Mouse (Mus musculus): ENCODE measurements around the gene Rexo1. TPM values are rescaled to one million over a fixed set of nuclear protein-coding genes. Genes with fewer than 3 reads are reported as not detected.

Gene Rexo1
- polyA plus RNA-seq, 1 experiment from 2014 or later = 30.3 TPM

DNA sequence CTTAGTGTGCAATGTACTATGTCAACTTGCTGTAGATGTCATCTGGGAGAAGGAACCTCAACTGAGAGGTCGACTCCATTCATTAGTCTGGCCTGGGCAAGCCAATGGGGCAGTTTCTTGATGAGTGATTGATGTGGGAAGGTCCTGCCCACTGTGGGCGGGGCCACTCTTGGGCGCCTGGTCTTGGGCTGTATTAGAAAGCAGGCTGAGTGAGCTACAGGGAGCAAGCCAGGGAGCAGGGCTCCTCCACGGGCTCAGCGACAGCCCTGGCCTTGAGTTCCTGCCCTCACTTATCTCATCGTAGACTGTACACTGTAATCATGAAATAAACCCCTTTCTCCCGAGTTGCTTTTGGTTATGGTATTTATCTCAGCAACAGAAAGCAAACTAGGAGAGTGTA, 27.7 kb downstream of the Rexo1 start:
- H3K4me2 ChIP-seq (ENCODE audit: low read length) = no peak overlapping the region
- H3K9me3 ChIP-seq (ENCODE audit: control insufficient read depth, low read length) = no peaks in the 10 kb centered on the region
- no peak overlapping the region for H3K27ac ChIP-seq (ENCODE audit: low read length)
- peaks cover 12% of the 10 kb centered on the region for H3K27me3 ChIP-seq (replicated peaks; ENCODE audit: control insufficient read depth, insufficient read depth, low read length)
- no peak for ATAC-seq
- no peaks in the 10 kb centered on the region for H3K36me3 ChIP-seq (ENCODE audit: control insufficient read depth, insufficient read depth)
- 17% methylated on average over 7 of the region's 7 CpGs for WGBS
- no peak overlapping the region for H3K4me3 ChIP-seq (replicated peaks; ENCODE audit: low read length)
- no peaks in the 10 kb centered on the region; the same call in 1 of the 2 replicates for H3K4me1 ChIP-seq (replicated peaks; ENCODE audit: control insufficient read depth, insufficient read depth, low read length)
- no peak overlapping the region for H3K9ac ChIP-seq (replicated peaks; ENCODE audit: low read depth, low read length)

- no peak for ATAC-seq
- no peak overlapping the region for H3K9ac ChIP-seq (replicated peaks; ENCODE audit: low read depth, low read length)
- H3K36me3 ChIP-seq (ENCODE audit: control insufficient read depth, insufficient read depth) = no peaks in the 10 kb centered on the region
- H3K4me1 ChIP-seq (replicated peaks; ENCODE audit: control insufficient read depth, insufficient read depth, low read length) = no peaks in the 10 kb centered on the region; the same call in 1 of the 2 replicates
- H3K27ac ChIP-seq (ENCODE audit: low read length) = no peak overlapping the region
- H3K4me3 ChIP-seq (replicated peaks; ENCODE audit: low read length) = no peak overlapping the region
- WGBS = 88% methylated on average over 11 of the region's 11 CpGs
- H3K4me2 ChIP-seq (ENCODE audit: low read length) = no peak overlapping the region
- peaks cover 12% of the 10 kb centered on the region; the same call in 1 of the 2 replicates for H3K27me3 ChIP-seq (replicated peaks; ENCODE audit: control insufficient read depth, insufficient read depth, low read length)
- H3K9me3 ChIP-seq (ENCODE audit: control insufficient read depth, low read length) = no peaks in the 10 kb centered on the region
Measured at GRCm38 (mm10) chr10:80532783-80533182, 28.6 kb downstream of the Rexo1 start.

DNA sequence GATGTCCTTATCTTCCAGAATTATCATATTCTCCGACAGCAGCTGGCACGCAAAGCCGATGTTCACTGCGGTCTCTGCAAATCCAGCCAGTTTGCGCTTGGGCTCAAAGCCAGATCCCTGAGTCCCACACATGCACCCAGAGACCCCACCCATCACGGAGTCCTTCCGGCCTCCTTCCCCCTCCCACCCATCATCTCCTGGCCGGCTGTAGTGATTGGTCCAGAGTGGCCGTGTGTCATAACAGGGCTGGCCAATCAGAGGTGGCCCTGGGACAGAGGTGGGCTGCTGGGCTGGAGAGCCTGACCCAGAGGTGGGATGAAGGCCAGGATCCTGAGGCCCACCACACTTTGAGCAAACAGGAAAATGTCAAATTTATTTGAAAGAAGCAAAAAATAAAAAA, 35.2 kb downstream of the Rexo1 start:
- Histone ChIP-seq H3K27me3 (replicated peaks; ENCODE audit: control insufficient read depth, insufficient read depth, low read length) (no peaks in the 10 kb centered on the region), H3K4me1 (replicated peaks; ENCODE audit: control insufficient read depth, insufficient read depth, low read length) (no peaks in the 10 kb centered on the region), H3K4me2 (ENCODE audit: low read length) (no peak overlapping the region), H3K9ac (replicated peaks; ENCODE audit: low read depth, low read length) (no peak overlapping the region), H3K4me3 (replicated peaks; ENCODE audit: low read length) (no peak overlapping the region), H3K36me3 (ENCODE audit: control insufficient read depth, insufficient read depth) (no peaks in the 10 kb centered on the region), H3K27ac (ENCODE audit: low read length) (no peak overlapping the region), H3K9me3 (ENCODE audit: control insufficient read depth, low read length) (no peaks in the 10 kb centered on the region)
- WGBS = 25% methylated on average over 9 of the region's 9 CpGs
- 0 out of 2 replicates have a peak, but pooled peaks have one; percentile 58 for ATAC-seq

GRCm38 (mm10) chr10:80523299-80523698, 38.1 kb downstream of the Rexo1 start:
- H3K27me3 ChIP-seq (replicated peaks; ENCODE audit: control insufficient read depth, insufficient read depth, low read length) = no peaks in the 10 kb centered on the region
- H3K36me3 ChIP-seq (ENCODE audit: control insufficient read depth, insufficient read depth) = no peaks in the 10 kb centered on the region
- no peak overlapping the region for H3K4me3 ChIP-seq (replicated peaks; ENCODE audit: low read length)
- H3K27ac ChIP-seq (ENCODE audit: low read length) = no peak overlapping the region
- 96% methylated on average over 7 of the region's 7 CpGs for WGBS
- no peaks in the 10 kb centered on the region for H3K9me3 ChIP-seq (ENCODE audit: control insufficient read depth, low read length)
- no peak overlapping the region for H3K4me2 ChIP-seq (ENCODE audit: low read length)
- no peak overlapping the region for H3K9ac ChIP-seq (replicated peaks; ENCODE audit: low read depth, low read length)
- no peaks in the 10 kb centered on the region for H3K4me1 ChIP-seq (replicated peaks; ENCODE audit: control insufficient read depth, insufficient read depth, low read length)
- ATAC-seq = no peak

DNA sequence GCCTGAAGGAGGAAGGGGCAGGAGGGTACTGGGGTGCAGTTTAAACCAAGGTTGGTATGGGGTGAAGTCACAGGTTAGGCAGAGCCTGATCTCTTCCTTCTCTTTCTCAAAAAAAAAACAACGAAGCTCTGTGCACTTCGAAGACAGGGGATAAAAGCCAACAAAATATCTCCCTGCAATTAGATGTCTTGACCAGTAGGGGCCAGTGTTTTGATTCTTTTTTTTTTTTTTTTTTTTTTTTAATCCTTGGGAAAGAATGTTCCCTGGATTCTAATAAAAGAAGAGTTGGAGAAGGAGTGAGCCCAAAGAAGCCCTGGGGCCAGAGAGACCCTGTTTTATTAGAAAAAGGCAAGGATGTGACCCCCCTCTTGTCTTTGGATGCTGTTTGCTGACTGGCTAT, 42.1 kb downstream of the Rexo1 start:
- Histone ChIP-seq H3K27me3 (replicated peaks; ENCODE audit: control insufficient read depth, insufficient read depth, low read length) (peaks cover 5% of the 10 kb centered on the region; the same call in 1 of the 2 replicates), H3K9ac (replicated peaks; ENCODE audit: low read depth, low read length) (no peak overlapping the region), H3K4me2 (ENCODE audit: low read length) (no peak overlapping the region), H3K36me3 (ENCODE audit: control insufficient read depth, insufficient read depth) (no peaks in the 10 kb centered on the region), H3K27ac (ENCODE audit: low read length) (no peak overlapping the region), H3K9me3 (ENCODE audit: control insufficient read depth, low read length) (no peaks in the 10 kb centered on the region), H3K4me1 (replicated peaks; ENCODE audit: control insufficient read depth, insufficient read depth, low read length) (no peaks in the 10 kb centered on the region), H3K4me3 (replicated peaks; ENCODE audit: low read length) (no peak overlapping the region)
- no peak for ATAC-seq
- WGBS = 78% methylated on average over 2 of the region's 2 CpGs

DNA sequence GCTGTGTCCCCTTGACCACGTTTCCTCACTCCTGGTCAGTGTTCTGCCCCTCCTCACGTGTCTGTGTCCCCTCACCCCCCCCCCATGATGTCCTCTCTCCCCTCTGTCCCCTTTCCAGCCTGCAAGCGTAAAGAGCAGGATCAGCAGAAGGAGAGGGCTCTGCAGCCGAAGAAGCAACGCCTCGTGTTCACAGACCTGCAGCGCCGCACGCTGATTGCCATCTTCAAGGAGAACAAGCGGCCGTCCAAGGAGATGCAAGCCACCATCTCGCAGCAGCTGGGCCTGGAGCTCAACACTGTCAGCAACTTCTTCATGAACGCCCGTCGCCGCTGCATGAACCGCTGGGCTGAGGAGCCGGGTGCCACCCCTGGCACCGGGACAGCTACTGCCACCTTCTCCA, 47.6 kb downstream of the Rexo1 start:
- no peak for ATAC-seq
- Histone ChIP-seq H3K9me3 (ENCODE audit: control insufficient read depth, low read length) (no peaks in the 10 kb centered on the region), H3K27me3 (replicated peaks; ENCODE audit: control insufficient read depth, insufficient read depth, low read length) (peaks cover 10% of the 10 kb centered on the region), H3K9ac (replicated peaks; ENCODE audit: low read depth, low read length) (no peak overlapping the region), H3K4me1 (replicated peaks; ENCODE audit: control insufficient read depth, insufficient read depth, low read length) (peaks cover 4% of the 10 kb centered on the region), H3K27ac (ENCODE audit: low read length) (no peak overlapping the region), H3K4me3 (replicated peaks; ENCODE audit: low read length) (no peak overlapping the region), H3K4me2 (ENCODE audit: low read length) (no peak overlapping the region), H3K36me3 (ENCODE audit: control insufficient read depth, insufficient read depth) (no peaks in the 10 kb centered on the region)
- WGBS = 7% methylated on average over 19 of the region's 19 CpGs

GRCm38 (mm10) chr10:80510273-80510660, 51.1 kb downstream of the Rexo1 start:
- 48% methylated on average over 10 of the region's 10 CpGs for WGBS
- no peak for ATAC-seq
- no peak overlapping the region for H3K27ac ChIP-seq (ENCODE audit: low read length)
- H3K4me3 ChIP-seq (replicated peaks; ENCODE audit: low read length) = no peak overlapping the region
- H3K4me1 ChIP-seq (replicated peaks; ENCODE audit: control insufficient read depth, insufficient read depth, low read length) = peaks cover 4% of the 10 kb centered on the region
- no peaks in the 10 kb centered on the region for H3K9me3 ChIP-seq (ENCODE audit: control insufficient read depth, low read length)
- no peak overlapping the region for H3K4me2 ChIP-seq (ENCODE audit: low read length)
- H3K9ac ChIP-seq (replicated peaks; ENCODE audit: low read depth, low read length) = no peak overlapping the region
- no peaks in the 10 kb centered on the region for H3K36me3 ChIP-seq (ENCODE audit: control insufficient read depth, insufficient read depth)
- H3K27me3 ChIP-seq (replicated peaks; ENCODE audit: control insufficient read depth, insufficient read depth, low read length) = peaks cover 23% of the 10 kb centered on the region

- Histone ChIP-seq H3K4me3 (replicated peaks; ENCODE audit: low read length) (peak overlapping the region; percentile 4), H3K9ac (replicated peaks; ENCODE audit: low read depth, low read length) (no peak overlapping the region), H3K9me3 (ENCODE audit: control insufficient read depth, low read length) (no peaks in the 10 kb centered on the region), H3K27ac (ENCODE audit: low read length) (no peak overlapping the region), H3K4me1 (replicated peaks; ENCODE audit: control insufficient read depth, insufficient read depth, low read length) (peaks cover 4% of the 10 kb centered on the region), H3K27me3 (replicated peaks; ENCODE audit: control insufficient read depth, insufficient read depth, low read length) (peaks cover 25% of the 10 kb centered on the region), H3K4me2 (ENCODE audit: low read length) (peak overlapping the region; percentile 34), H3K36me3 (ENCODE audit: control insufficient read depth, insufficient read depth) (no peaks in the 10 kb centered on the region)
- 13% methylated on average over 20 of the region's 20 CpGs for WGBS
- peak; percentile 78 for ATAC-seq
Measured at GRCm38 (mm10) chr10:80509412-80510272, 51.7 kb downstream of the Rexo1 start.

DNA sequence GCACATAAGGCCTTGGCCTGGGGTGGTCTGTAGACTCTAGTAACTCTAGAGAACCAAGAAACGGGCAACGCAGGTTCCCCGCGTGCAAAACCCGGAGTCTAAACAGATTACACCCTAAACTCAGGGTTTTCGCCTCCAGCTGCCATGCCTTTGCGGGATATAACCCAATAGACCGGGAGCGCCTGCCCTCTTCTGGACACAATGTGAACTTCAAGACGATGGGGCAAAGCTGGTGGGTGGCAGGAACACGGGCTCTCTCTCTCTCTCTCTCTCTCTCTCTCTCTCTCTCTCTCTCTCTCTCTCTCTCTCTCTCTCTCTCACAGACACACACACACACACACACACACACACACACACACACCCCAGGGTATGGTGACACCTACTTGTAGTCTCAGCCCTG, 55.1 kb downstream of the Rexo1 start:
- peaks cover 4% of the 10 kb centered on the region; the same call in 1 of the 2 replicates for H3K4me1 ChIP-seq (replicated peaks; ENCODE audit: control insufficient read depth, insufficient read depth, low read length)
- H3K36me3 ChIP-seq (ENCODE audit: control insufficient read depth, insufficient read depth) = no peaks in the 10 kb centered on the region
- H3K27me3 ChIP-seq (replicated peaks; ENCODE audit: control insufficient read depth, insufficient read depth, low read length) = peaks cover 39% of the 10 kb centered on the region
- no peak overlapping the region for H3K4me2 ChIP-seq (ENCODE audit: low read length)
- H3K9ac ChIP-seq (replicated peaks; ENCODE audit: low read depth, low read length) = no peak overlapping the region
- ATAC-seq = peak; percentile 43; the same call in 1 of the 2 replicates
- no peak overlapping the region for H3K27ac ChIP-seq (ENCODE audit: low read length)
- H3K9me3 ChIP-seq (ENCODE audit: control insufficient read depth, low read length) = no peaks in the 10 kb centered on the region
- no peak overlapping the region for H3K4me3 ChIP-seq (replicated peaks; ENCODE audit: low read length)
- 0% methylated on average over 11 of the region's 11 CpGs for WGBS

All from forebrain, embryonic 16.5 days (tissue).